Mouse (Mus musculus) liver, postnatal 0 days (tissue): ENCODE results near the gene Hist1h1a. TPM values are rescaled to one million over a fixed set of nuclear protein-coding genes. Genes with fewer than 3 reads are reported as not detected.

Source experiments
- ATAC-seq: fragments of 200-750 bp; cut with Nextera tagmentation; 2 replicates; pipeline ENCODE4 v1.8.0; 2017; ENCODE audit warnings: mild to moderate bottlenecking, moderate library complexity
- DNase-seq: peaks from one replicate; pipeline ENCODE4 v3.0.0-alpha.2; 2016
- H3K27ac ChIP-seq: fragments of 300-500 bp; sonication (generic); 2 replicates; pipeline ENCODE4 v1.5.1; 2014; ENCODE audit warnings: antibody characterized with exemption, moderate library complexity, mild to moderate bottlenecking, low read depth
- H3K27me3 ChIP-seq: fragments of 300-500 bp; sonication (generic); 2 replicates; pipeline ENCODE4 v1.6.1; 2014; ENCODE audit warnings: low read length, control low read depth, mixed read lengths; ENCODE audit not compliant: insufficient read depth
- H3K36me3 ChIP-seq: fragments of 300-500 bp; sonication (generic); replicated peaks from 2 replicates; pipeline ENCODE4 v1.6.1; 2014; ENCODE audit warnings: mild to moderate bottlenecking, control low read depth, low read length, moderate library complexity, mixed read lengths; ENCODE audit not compliant: insufficient read depth
- H3K4me1 ChIP-seq: fragments of 300-500 bp; sonication (generic); 2 replicates; pipeline ENCODE4 v1.6.1; 2014; ENCODE audit warnings: antibody characterized with exemption, mild to moderate bottlenecking, control low read depth; ENCODE audit not compliant: insufficient read depth
- H3K4me2 ChIP-seq: fragments of 300-500 bp; sonication (generic); 2 replicates; pipeline ENCODE4 v1.6.1; 2014; ENCODE audit warnings: low read depth, mild to moderate bottlenecking, low read length, moderate library complexity, mixed read lengths
- H3K4me3 ChIP-seq: fragments of 300-500 bp; sonication (generic); 2 replicates; pipeline ENCODE4 v1.5.1; 2014; ENCODE audit warnings: low read depth, low read length
- H3K9ac ChIP-seq: fragments of 300-500 bp; sonication (generic); replicated peaks from 2 replicates; pipeline ENCODE4 v1.6.1; 2014; ENCODE audit warnings: mild to moderate bottlenecking, moderate library complexity
- H3K9me3 ChIP-seq: fragments of 300-500 bp; sonication (generic); 2 replicates; pipeline ENCODE4 v1.6.1; 2016; ENCODE audit warnings: mild to moderate bottlenecking, control low read depth, low read length, mixed read lengths
- CTCF ChIP-seq: sonication (generic); IDR thresholded peaks from 2 replicates; pipeline ENCODE4 v1.5.1; 2016; ENCODE audit warnings: antibody characterized with exemption, low read depth
- EP300 ChIP-seq: IDR thresholded peaks from 2 replicates; pipeline ENCODE4 v1.6.1; 2016; ENCODE audit warnings: antibody characterized with exemption, low read depth, mild to moderate bottlenecking
- WGBS: fragments of 180-500 bp; shearing (Covaris S2); extraction: QIAGEN DNeasy Blood & Tissue Kit; methylation state at CpG from one replicate; pipeline ENCODE4 v1.1.7; 2014; ENCODE audit not compliant: insufficient replicate concordance; 5-methylcytosine and 5-hydroxymethylcytosine counted together
- polyA plus RNA-seq: library from polyadenylated mRNA; unstranded; fragments of >200 nt; fragmentation: Nextera tagmentation; extraction: Ambion mirVana; gene quantifications from 2 replicates; pipeline ENCODE4 v1.2.1, GENCODE M21; 2015

Gene Hist1h1a
- polyA plus RNA-seq, 1 experiment from 2014 or later = 4.6 TPM

DNA sequence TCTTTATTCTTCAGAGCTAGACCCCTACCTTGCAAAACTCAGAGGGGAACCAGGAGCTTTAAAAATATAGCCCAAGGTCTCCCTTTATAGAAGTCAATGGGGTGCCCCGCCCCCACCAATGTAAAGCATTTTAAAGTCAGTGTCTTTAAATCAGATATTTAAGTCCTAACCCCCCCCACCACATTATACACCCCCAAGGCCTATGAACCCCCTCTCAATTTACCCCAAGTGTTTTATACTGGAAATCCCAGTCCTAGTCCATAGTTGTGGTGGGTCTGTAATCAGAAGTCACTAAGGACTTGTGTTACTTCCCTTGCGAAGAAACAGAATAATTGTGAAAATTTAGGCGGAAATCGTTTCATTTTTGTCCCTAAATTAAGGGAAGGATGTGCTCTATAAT is 25.4 kb upstream of the Hist1h1a start:
- Histone ChIP-seq H3K27me3 (no peaks in the 10 kb centered on the region), H3K27ac (peak overlapping the region; percentile 100), H3K9me3 (no peaks in the 10 kb centered on the region), H3K4me3 (peak overlapping the region; percentile 72), H3K4me2 (peak overlapping the region; percentile 86), H3K9ac (peak overlapping the region; percentile 99), H3K36me3 (no peaks in the 10 kb centered on the region), H3K4me1 (peaks cover 5% of the 10 kb centered on the region; the same call in 1 of the 2 replicates)
- 24% methylated on average over 4 of the region's 4 CpGs for WGBS
- no peak for TF ChIP-seq EP300
- TF ChIP-seq CTCF = no peak
- DNase-seq (peak; percentile 47), ATAC-seq (no peak)

DNA sequence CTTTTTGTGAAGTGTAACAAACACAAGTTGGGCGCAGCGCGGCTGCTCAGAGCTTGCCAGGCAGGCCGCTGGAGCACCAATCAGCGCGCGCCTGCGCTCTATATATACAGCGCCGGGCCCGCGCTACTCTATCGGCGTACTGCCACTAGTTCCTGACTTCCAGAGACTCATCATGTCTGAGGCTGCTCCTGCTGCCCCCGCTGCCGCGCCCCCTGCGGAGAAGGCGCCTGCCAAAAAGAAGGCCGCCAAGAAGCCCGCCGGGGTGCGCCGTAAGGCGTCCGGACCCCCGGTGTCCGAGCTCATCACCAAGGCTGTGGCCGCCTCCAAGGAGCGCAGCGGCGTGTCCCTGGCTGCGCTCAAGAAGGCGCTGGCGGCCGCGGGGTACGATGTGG is 24.8 kb upstream of the Hist1h1a start, which contains the start of gene Hist1h1c:
TSS of gene Hist1h1c (plus strand) at position 132 of the 392 bp plus-strand sequence.
- no peaks in the 10 kb centered on the region for H3K27me3 ChIP-seq
- peak within 1 kb of the TSS; percentile 86 for H3K4me2 ChIP-seq
- peak; percentile 81 for ATAC-seq
- peak; percentile 39; the same call in 1 of the 2 replicates for TF ChIP-seq CTCF
- TF ChIP-seq EP300 = no peak
- H3K9ac ChIP-seq = peak within 1 kb of the TSS; percentile 99
- peaks cover 5% of the 10 kb centered on the region; the same call in 1 of the 2 replicates for H3K4me1 ChIP-seq
- H3K27ac ChIP-seq = peak within 1 kb of the TSS; percentile 100
- WGBS = 0% methylated on average over 31 of the region's 38 CpGs
- H3K36me3 ChIP-seq = no peaks in the 10 kb centered on the region
- peak; percentile 96 for DNase-seq
- H3K9me3 ChIP-seq = no peaks in the 10 kb centered on the region
- peak within 1 kb of the TSS; percentile 72 for H3K4me3 ChIP-seq

DNA sequence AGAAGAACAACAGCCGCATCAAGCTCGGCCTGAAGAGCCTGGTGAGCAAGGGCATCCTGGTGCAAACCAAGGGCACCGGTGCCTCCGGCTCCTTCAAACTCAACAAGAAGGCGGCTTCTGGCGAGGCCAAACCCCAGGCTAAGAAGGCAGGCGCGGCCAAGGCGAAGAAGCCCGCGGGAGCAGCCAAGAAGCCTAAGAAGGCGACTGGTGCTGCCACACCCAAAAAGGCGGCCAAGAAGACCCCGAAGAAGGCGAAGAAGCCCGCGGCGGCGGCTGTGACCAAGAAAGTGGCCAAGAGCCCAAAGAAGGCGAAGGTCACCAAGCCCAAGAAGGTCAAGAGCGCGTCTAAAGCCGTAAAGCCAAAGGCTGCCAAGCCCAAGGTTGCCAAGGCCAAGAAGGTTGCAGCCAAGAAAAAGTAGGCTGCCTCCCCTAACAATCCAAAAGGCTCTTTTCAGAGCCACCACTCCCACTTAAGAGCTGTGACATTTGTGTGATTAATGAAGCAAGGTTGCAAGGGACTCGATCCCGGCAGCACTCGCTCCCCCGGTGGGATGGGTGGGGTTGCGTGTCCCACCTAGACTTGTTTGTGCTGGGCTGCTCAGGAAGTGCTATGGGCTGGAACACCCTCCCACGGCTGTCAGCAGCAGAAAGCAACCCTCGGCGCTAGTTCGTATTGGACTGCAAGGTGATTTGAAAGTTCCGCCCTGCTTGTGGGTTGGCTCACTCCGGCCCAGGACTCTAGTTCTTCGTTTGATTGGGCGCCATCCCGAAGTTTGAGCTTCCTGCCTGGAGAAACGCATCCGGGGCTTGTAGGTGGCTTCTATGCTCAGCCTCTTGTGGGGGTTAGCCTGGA is 24.2 kb upstream of the Hist1h1a start:
- H3K36me3 ChIP-seq = no peaks in the 10 kb centered on the region
- TF ChIP-seq CTCF = no peak
- peak; percentile 48 for TF ChIP-seq EP300
- H3K4me1 ChIP-seq = peaks cover 5% of the 10 kb centered on the region; the same call in 1 of the 2 replicates
- no peaks in the 10 kb centered on the region for H3K27me3 ChIP-seq
- H3K4me2 ChIP-seq = peak overlapping the region; percentile 86
- peak overlapping the region; percentile 100 for H3K27ac ChIP-seq
- peak overlapping the region; percentile 99 for H3K9ac ChIP-seq
- H3K9me3 ChIP-seq = no peaks in the 10 kb centered on the region
- ATAC-seq = peak; percentile 59
- WGBS = 0% methylated on average over 39 of the region's 39 CpGs
- peak; percentile 92 for DNase-seq
- peak overlapping the region; percentile 72 for H3K4me3 ChIP-seq

GRCm38 (mm10) chr13:23739922-23740252 is 23.6 kb upstream of the Hist1h1a start:
- peaks cover 5% of the 10 kb centered on the region; the same call in 1 of the 2 replicates for H3K4me1 ChIP-seq
- H3K9ac ChIP-seq = peak overlapping the region; percentile 99
- H3K27ac ChIP-seq = peak overlapping the region; percentile 100
- H3K4me2 ChIP-seq = peak overlapping the region; percentile 86
- under 1% methylated on average over 14 of the region's 14 CpGs for WGBS
- ATAC-seq (no peak), DNase-seq (no peak)
- H3K36me3 ChIP-seq = no peaks in the 10 kb centered on the region
- no peaks in the 10 kb centered on the region for H3K9me3 ChIP-seq
- peak overlapping the region; percentile 72 for H3K4me3 ChIP-seq
- no peaks in the 10 kb centered on the region for H3K27me3 ChIP-seq
- no peak for TF ChIP-seq CTCF
- TF ChIP-seq EP300 = peak; percentile 12

- DNase-seq (no peak), ATAC-seq (peak; percentile 2)
- no peaks in the 10 kb centered on the region for H3K36me3 ChIP-seq
- H3K4me2 ChIP-seq = peak overlapping the region; percentile 86
- peak overlapping the region; percentile 100 for H3K27ac ChIP-seq
- TF ChIP-seq CTCF (no peak), EP300 (no peak)
- H3K27me3 ChIP-seq = no peaks in the 10 kb centered on the region
- H3K9ac ChIP-seq = peak overlapping the region; percentile 99
- H3K4me3 ChIP-seq = peak overlapping the region; percentile 72
- H3K9me3 ChIP-seq = no peaks in the 10 kb centered on the region
- 26% methylated on average over 13 of the region's 13 CpGs for WGBS
- peaks cover 5% of the 10 kb centered on the region; the same call in 1 of the 2 replicates for H3K4me1 ChIP-seq
Observed at GRCm38 (mm10) chr13:23740256-23740840, 23.1 kb upstream of the Hist1h1a start.

DNA sequence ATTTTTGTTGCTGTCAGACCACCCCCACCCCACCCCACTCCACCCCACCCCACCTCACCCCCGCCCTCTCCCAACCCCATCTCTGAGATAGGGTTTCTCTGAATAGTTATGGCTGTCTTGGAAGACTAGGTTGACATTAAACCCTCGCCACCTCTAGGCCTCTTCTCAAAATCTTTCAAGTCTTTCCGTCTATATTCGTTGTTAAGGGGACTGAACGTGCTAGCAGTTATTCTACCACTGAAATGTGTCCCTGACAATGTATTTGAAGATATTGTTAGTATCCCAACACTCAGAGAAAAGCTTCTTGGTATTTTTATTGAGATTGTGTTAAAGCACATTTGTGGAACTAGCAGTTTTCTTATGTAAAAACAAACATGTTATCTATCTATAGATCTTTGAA is 22.6 kb upstream of the Hist1h1a start:
- H3K9me3 ChIP-seq = no peaks in the 10 kb centered on the region
- H3K4me1 ChIP-seq = peaks cover 5% of the 10 kb centered on the region; the same call in 1 of the 2 replicates
- H3K9ac ChIP-seq = peak overlapping the region; percentile 99
- WGBS = 49% methylated on average over 5 of the region's 5 CpGs
- no peak for DNase-seq
- H3K4me3 ChIP-seq = peak overlapping the region; percentile 72
- H3K36me3 ChIP-seq = no peaks in the 10 kb centered on the region
- H3K27me3 ChIP-seq = no peaks in the 10 kb centered on the region
- TF ChIP-seq EP300 (no peak), CTCF (no peak)
- peak overlapping the region; percentile 100 for H3K27ac ChIP-seq
- ATAC-seq = no peak
- H3K4me2 ChIP-seq = peak overlapping the region; percentile 86
